Mouse (Mus musculus): Measurements from ENCODE around the gene Cnnm2. TPM values are rescaled to one million over a fixed set of nuclear protein-coding genes. Genes with fewer than 3 reads are reported as not detected.

Gene Cnnm2
- polyA plus RNA-seq, 1 experiment from 2014 or later, result 2.4 TPM

- Histone ChIP-seq H3K4me2 (replicated peaks; ENCODE audit: low read depth, low read length) (no peak overlapping the region), H3K36me3 (ENCODE audit: insufficient read depth, low read length) (peaks cover 5% of the 10 kb centered on the region; the same call in 1 of the 2 replicates), H3K27ac (ENCODE audit: low read length) (no peak overlapping the region), H3K4me3 (ENCODE audit: low read depth, low read length) (no peak overlapping the region), H3K27me3 (replicated peaks; ENCODE audit: insufficient read depth, low read length) (no peaks in the 10 kb centered on the region), H3K9ac (replicated peaks; ENCODE audit: low read depth) (no peak overlapping the region), H3K4me1 (ENCODE audit: insufficient read depth, low read depth, low read length) (no peaks in the 10 kb centered on the region), H3K9me3 (ENCODE audit: low read length) (no peaks in the 10 kb centered on the region)
- 91% methylated on average over 11 of the region's 11 CpGs for WGBS
- no peak for DNase-seq (ENCODE audit: low spot score)
- ATAC-seq, result no peak
- TF ChIP-seq EP300 (IDR thresholded peaks at IDR 0.05) (no peak), CTCF (IDR thresholded peaks at IDR 0.05) (no peak)
These were observed 152.2 kb downstream of the Cnnm2 start for GRCm38 (mm10) chr19:46913626-46914025.

GRCm38 (mm10) chr19:46915406-46916080 lies 154.1 kb downstream of the Cnnm2 start:
- TF ChIP-seq CTCF (IDR thresholded peaks at IDR 0.05), result no peak
- no peak for TF ChIP-seq EP300 (IDR thresholded peaks at IDR 0.05)
- no peak overlapping the region for H3K4me2 ChIP-seq (replicated peaks; ENCODE audit: low read depth, low read length)
- no peak overlapping the region for H3K27ac ChIP-seq (ENCODE audit: low read length)
- H3K9me3 ChIP-seq (ENCODE audit: low read length), result no peaks in the 10 kb centered on the region
- ATAC-seq, result 0 out of 2 replicates have a peak, but pooled peaks have one; percentile 17
- no peak overlapping the region for H3K4me3 ChIP-seq (ENCODE audit: low read depth, low read length)
- no peaks in the 10 kb centered on the region for H3K4me1 ChIP-seq (ENCODE audit: insufficient read depth, low read depth, low read length)
- no peak for DNase-seq (ENCODE audit: low spot score)
- peaks cover 5% of the 10 kb centered on the region; the same call in 1 of the 2 replicates for H3K36me3 ChIP-seq (ENCODE audit: insufficient read depth, low read length)
- no peak overlapping the region for H3K9ac ChIP-seq (replicated peaks; ENCODE audit: low read depth)
- H3K27me3 ChIP-seq (replicated peaks; ENCODE audit: insufficient read depth, low read length), result no peaks in the 10 kb centered on the region
- 72% methylated on average over 9 of the region's 9 CpGs for WGBS

DNA sequence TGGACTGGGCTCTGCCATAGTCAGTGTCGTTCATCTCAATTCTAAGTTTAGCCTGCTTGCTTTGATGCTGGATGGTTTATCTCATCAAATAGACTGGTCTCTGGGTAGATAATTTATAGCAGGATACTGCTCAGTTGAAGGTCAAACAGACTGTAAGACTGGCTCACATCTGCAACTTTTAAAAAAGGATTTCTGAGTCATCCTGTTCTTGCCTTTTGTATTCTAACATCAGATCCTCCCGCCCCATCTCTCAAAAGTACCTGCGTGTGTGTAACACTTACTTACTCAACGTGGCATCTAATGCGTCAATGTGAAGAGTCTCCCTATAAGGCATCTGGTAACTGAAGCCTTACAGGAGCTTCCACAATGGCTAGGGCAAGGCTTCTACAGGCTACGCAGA lies 159.2 kb downstream of the Cnnm2 start:
- Histone ChIP-seq H3K9me3 (ENCODE audit: low read length) (no peaks in the 10 kb centered on the region), H3K9ac (replicated peaks; ENCODE audit: low read depth) (no peak overlapping the region), H3K27me3 (replicated peaks; ENCODE audit: insufficient read depth, low read length) (no peaks in the 10 kb centered on the region), H3K4me2 (replicated peaks; ENCODE audit: low read depth, low read length) (no peak overlapping the region), H3K36me3 (ENCODE audit: insufficient read depth, low read length) (no peaks in the 10 kb centered on the region), H3K27ac (ENCODE audit: low read length) (no peak overlapping the region), H3K4me1 (ENCODE audit: insufficient read depth, low read depth, low read length) (no peaks in the 10 kb centered on the region), H3K4me3 (ENCODE audit: low read depth, low read length) (no peak overlapping the region)
- no peak for TF ChIP-seq CTCF (IDR thresholded peaks at IDR 0.05)
- no peak for TF ChIP-seq EP300 (IDR thresholded peaks at IDR 0.05)
- 82% methylated on average over 6 of the region's 6 CpGs for WGBS
- no peak for DNase-seq (ENCODE audit: low spot score)
- no peak for ATAC-seq

- Histone ChIP-seq H3K9ac (replicated peaks; ENCODE audit: low read depth) (no peak overlapping the region), H3K27me3 (replicated peaks; ENCODE audit: insufficient read depth, low read length) (no peaks in the 10 kb centered on the region), H3K4me1 (ENCODE audit: insufficient read depth, low read depth, low read length) (peaks cover 8% of the 10 kb centered on the region; the same call in 1 of the 2 replicates), H3K36me3 (ENCODE audit: insufficient read depth, low read length) (no peaks in the 10 kb centered on the region), H3K4me3 (ENCODE audit: low read depth, low read length) (no peak overlapping the region), H3K9me3 (ENCODE audit: low read length) (no peaks in the 10 kb centered on the region), H3K4me2 (replicated peaks; ENCODE audit: low read depth, low read length) (no peak overlapping the region), H3K27ac (ENCODE audit: low read length) (no peak overlapping the region)
- TF ChIP-seq CTCF (IDR thresholded peaks at IDR 0.05) (no peak), EP300 (IDR thresholded peaks at IDR 0.05) (no peak)
- 51% methylated on average over 4 of the region's 4 CpGs for WGBS
- no peak for ATAC-seq
- DNase-seq (ENCODE audit: low spot score), result peak; percentile 14
These were observed 165.0 kb downstream of the Cnnm2 start for GRCm38 (mm10) chr19:46926357-46926756.

DNA sequence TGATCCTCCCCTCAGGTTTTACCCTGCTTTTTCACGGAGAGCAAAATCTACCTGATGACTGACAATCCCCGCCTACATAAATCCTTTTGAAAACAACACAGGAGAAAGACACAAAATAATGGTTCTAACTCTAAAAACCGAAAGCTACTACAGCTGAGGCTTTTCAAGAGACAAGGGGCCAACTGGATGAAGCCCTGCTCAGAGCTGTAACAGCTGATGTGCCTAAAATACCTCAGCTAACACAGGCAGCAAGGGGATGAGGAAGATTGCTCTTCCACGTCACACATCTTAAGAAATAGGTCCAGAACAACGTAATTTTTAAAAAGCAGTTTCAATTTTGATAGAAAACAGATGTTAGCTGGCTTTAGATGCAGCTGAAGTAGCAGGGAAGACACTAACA lies 165.6 kb downstream of the Cnnm2 start:
- H3K36me3 ChIP-seq (ENCODE audit: insufficient read depth, low read length), result no peaks in the 10 kb centered on the region
- TF ChIP-seq CTCF (IDR thresholded peaks at IDR 0.05), result no peak
- TF ChIP-seq EP300 (IDR thresholded peaks at IDR 0.05), result peak; percentile 39; the same call in 1 of the 2 replicates
- H3K9me3 ChIP-seq (ENCODE audit: low read length), result no peaks in the 10 kb centered on the region
- WGBS, result 52% methylated on average over 5 of the region's 5 CpGs
- no peaks in the 10 kb centered on the region for H3K27me3 ChIP-seq (replicated peaks; ENCODE audit: insufficient read depth, low read length)
- no peak overlapping the region for H3K4me2 ChIP-seq (replicated peaks; ENCODE audit: low read depth, low read length)
- no peak overlapping the region for H3K9ac ChIP-seq (replicated peaks; ENCODE audit: low read depth)
- ATAC-seq (peak; percentile 57), DNase-seq (ENCODE audit: low spot score) (peak; percentile 81)
- peaks cover 8% of the 10 kb centered on the region; the same call in 1 of the 2 replicates for H3K4me1 ChIP-seq (ENCODE audit: insufficient read depth, low read depth, low read length)
- H3K4me3 ChIP-seq (ENCODE audit: low read depth, low read length), result no peak overlapping the region
- peak overlapping the region; percentile 28; the same call in 1 of the 2 replicates for H3K27ac ChIP-seq (ENCODE audit: low read length)

DNA sequence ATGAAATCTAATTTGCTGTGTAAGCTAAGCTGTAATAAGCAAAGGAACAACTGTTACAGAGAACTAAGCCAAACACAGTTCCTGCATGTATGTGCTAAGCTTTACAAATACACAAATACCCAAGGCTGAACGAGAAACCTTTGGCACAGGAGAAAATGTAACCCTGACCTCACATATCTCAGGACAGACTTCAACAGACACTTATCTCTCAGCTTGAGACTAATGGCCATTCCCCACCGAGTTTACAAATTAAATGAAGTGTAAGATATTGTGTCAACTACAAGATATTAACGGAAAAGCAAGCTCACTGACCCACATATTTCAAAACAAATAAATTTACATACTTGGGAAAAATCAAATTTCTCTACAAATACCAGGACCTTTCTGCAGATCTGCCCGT lies 166.7 kb downstream of the Cnnm2 start:
- no peaks in the 10 kb centered on the region for H3K9me3 ChIP-seq (ENCODE audit: low read length)
- ATAC-seq (no peak), DNase-seq (ENCODE audit: low spot score) (peak; percentile 19)
- H3K27ac ChIP-seq (ENCODE audit: low read length), result no peak overlapping the region
- H3K36me3 ChIP-seq (ENCODE audit: insufficient read depth, low read length), result no peaks in the 10 kb centered on the region
- H3K4me2 ChIP-seq (replicated peaks; ENCODE audit: low read depth, low read length), result no peak overlapping the region
- H3K9ac ChIP-seq (replicated peaks; ENCODE audit: low read depth), result no peak overlapping the region
- H3K4me3 ChIP-seq (ENCODE audit: low read depth, low read length), result no peak overlapping the region
- H3K4me1 ChIP-seq (ENCODE audit: insufficient read depth, low read depth, low read length), result peaks cover 8% of the 10 kb centered on the region; the same call in 1 of the 2 replicates
- no peaks in the 10 kb centered on the region for H3K27me3 ChIP-seq (replicated peaks; ENCODE audit: insufficient read depth, low read length)
- 27% methylated on average over 4 of the region's 4 CpGs for WGBS
- TF ChIP-seq EP300 (IDR thresholded peaks at IDR 0.05) (no peak), CTCF (IDR thresholded peaks at IDR 0.05) (no peak)
